Mouse (Mus musculus) spleen, adult 2 months (tissue): ENCODE data around the gene Gprc5d. TPM values are rescaled to one million over a fixed set of nuclear protein-coding genes. Genes with fewer than 3 reads are reported as not detected.

Source experiments
- DNase-seq, 2 experiments: peaks; one replicate each; pipeline versions ENCODE4 v3.0.0 to v3.0.0-alpha.2; 2012 to 2021; ENCODE audit warnings: low spot score in 2 of 2, low read depth in 1 of 2
- H3K27ac ChIP-seq: fragments of 200-500 bp; 2 replicates; pipeline ENCODE4 v1.5.1; 2012; ENCODE audit warnings: low read length, inconsistent platforms; ENCODE audit not compliant: insufficient read depth
- H3K27me3 ChIP-seq: fragments of 200-500 bp; 2 replicates; pipeline ENCODE4 v1.6.1; 2012; ENCODE audit warnings: mild to moderate bottlenecking, moderate library complexity, low read length, inconsistent platforms; ENCODE audit not compliant: control insufficient read depth, insufficient read depth
- H3K36me3 ChIP-seq: fragments of 200-500 bp; 2 replicates; pipeline ENCODE4 v1.6.1; 2012; ENCODE audit warnings: mild to moderate bottlenecking, low read length, inconsistent platforms; ENCODE audit not compliant: control insufficient read depth, insufficient read depth
- H3K4me1 ChIP-seq: fragments of 200-500 bp; 2 replicates; pipeline ENCODE4 v1.6.1; 2011; ENCODE audit warnings: inconsistent platforms; ENCODE audit not compliant: control insufficient read depth, insufficient read depth, insufficient read length
- H3K4me3 ChIP-seq: fragments of 200-500 bp; 2 replicates; pipeline ENCODE4 v1.5.1; 2011; ENCODE audit warnings: mild to moderate bottlenecking, inconsistent platforms; ENCODE audit not compliant: insufficient read depth, insufficient read length; ENCODE audit errors: extremely low read depth
- CTCF ChIP-seq: fragments of 200-500 bp; IDR thresholded peaks from 2 replicates; pipeline ENCODE4 v1.5.1; 2011; ENCODE audit warnings: mild to moderate bottlenecking, inconsistent platforms; ENCODE audit not compliant: insufficient read depth, insufficient read length, insufficient replicate concordance; ENCODE audit errors: extremely low read depth
- POLR2A ChIP-seq: fragments of 200-500 bp; IDR thresholded peaks from 2 replicates; pipeline ENCODE4 v1.6.1; 2011; ENCODE audit warnings: low read depth, low read length, inconsistent platforms
- WGBS: fragments of 180-500 bp; shearing (Covaris S2); methylation state at CpG from one replicate; pipeline ENCODE4 v1.1.7; 2018; 5-methylcytosine and 5-hydroxymethylcytosine counted together
- polyA plus RNA-seq: library from polyadenylated mRNA; depleted of rRNA; stranded (reverse); fragments of >200 nt; gene quantifications from 2 replicates; pipeline ENCODE4 v1.2.3, GENCODE M21; 2012

Gprc5d gene
- polyA plus RNA-seq, 1 experiment, result 0.09 TPM

GRCm38 (mm10) chr6:135089786-135090185, 28.3 kb downstream of the Gprc5d start:
- Histone ChIP-seq H3K4me1 (no peaks in the 10 kb centered on the region), H3K4me3 (no peak overlapping the region), H3K36me3 (no peaks in the 10 kb centered on the region), H3K27me3 (no peaks in the 10 kb centered on the region), H3K27ac (no peak overlapping the region)
- 71% methylated on average over 8 of the region's 8 CpGs for WGBS
- DNase-seq, result no peak
- TF ChIP-seq POLR2A (no peak), CTCF (no peak)

- peak; percentile 42 to 51 for DNase-seq
- no peaks in the 10 kb centered on the region for H3K36me3 ChIP-seq
- H3K4me3 ChIP-seq, result no peak overlapping the region; the same call in 1 of the 2 replicates
- WGBS, result 9% methylated on average over 19 of the region's 19 CpGs
- no peak for TF ChIP-seq POLR2A
- TF ChIP-seq CTCF, result peak; percentile 78; the same call in 1 of the 2 replicates
- no peak overlapping the region for H3K27ac ChIP-seq
- H3K4me1 ChIP-seq, result no peaks in the 10 kb centered on the region
- H3K27me3 ChIP-seq, result no peaks in the 10 kb centered on the region
Observed at GRCm38 (mm10) chr6:135087721-135088451, 30.2 kb downstream of the Gprc5d start.

- DNase-seq, result no peak
- no peak overlapping the region for H3K4me3 ChIP-seq
- H3K36me3 ChIP-seq, result no peaks in the 10 kb centered on the region
- no peaks in the 10 kb centered on the region for H3K27me3 ChIP-seq
- WGBS, result 93% methylated on average over 1 of the region's 1 CpGs
- H3K27ac ChIP-seq, result no peak overlapping the region
- no peak for TF ChIP-seq CTCF
- H3K4me1 ChIP-seq, result no peaks in the 10 kb centered on the region
Observed at GRCm38 (mm10) chr6:135085703-135086102, 32.4 kb downstream of the Gprc5d start.

GRCm38 (mm10) chr6:135083991-135084502, 34.0 kb downstream of the Gprc5d start:
- 95% methylated on average over 10 of the region's 10 CpGs for WGBS
- H3K4me3 ChIP-seq, result no peak overlapping the region
- no peak overlapping the region for H3K27ac ChIP-seq
- no peak for TF ChIP-seq POLR2A
- TF ChIP-seq CTCF, result no peak
- H3K27me3 ChIP-seq, result no peaks in the 10 kb centered on the region
- DNase-seq, result no peak
- no peaks in the 10 kb centered on the region for H3K4me1 ChIP-seq
- H3K36me3 ChIP-seq, result no peaks in the 10 kb centered on the region

- WGBS, result 76% methylated on average over 12 of the region's 12 CpGs
- Histone ChIP-seq H3K4me1 (no peaks in the 10 kb centered on the region), H3K27ac (no peak overlapping the region), H3K36me3 (no peaks in the 10 kb centered on the region), H3K4me3 (no peak overlapping the region), H3K27me3 (no peaks in the 10 kb centered on the region)
- TF ChIP-seq CTCF (no peak), POLR2A (no peak)
- DNase-seq, result no peak
Observed at GRCm38 (mm10) chr6:135078420-135078819, 39.7 kb downstream of the Gprc5d start.

- TF ChIP-seq POLR2A (no peak), CTCF (no peak)
- no peaks in the 10 kb centered on the region for H3K27me3 ChIP-seq
- 81% methylated on average over 3 of the region's 3 CpGs for WGBS
Observed at GRCm38 (mm10) chr6:135076202-135076601, 41.9 kb downstream of the Gprc5d start.

GRCm38 (mm10) chr6:135074405-135074947, 43.6 kb downstream of the Gprc5d start:
- 66% methylated on average over 6 of the region's 6 CpGs for WGBS
- H3K36me3 ChIP-seq, result no peaks in the 10 kb centered on the region
- no peak for DNase-seq
- H3K27ac ChIP-seq, result no peak overlapping the region
- no peaks in the 10 kb centered on the region for H3K4me1 ChIP-seq
- no peak overlapping the region for H3K4me3 ChIP-seq
- no peak for TF ChIP-seq CTCF
- no peak for TF ChIP-seq POLR2A
- H3K27me3 ChIP-seq, result no peaks in the 10 kb centered on the region

More at GRCm38 (mm10) chr6:135076202-135076601, 41.9 kb downstream of the Gprc5d start:
- Histone ChIP-seq H3K36me3 (no peaks in the 10 kb centered on the region), H3K4me1 (no peaks in the 10 kb centered on the region), H3K4me3 (no peak overlapping the region), H3K27ac (no peak overlapping the region)
- no peak for DNase-seq
